Mouse (Mus musculus) heart, adult 2 months (tissue): ENCODE measurements at regions not wholly inside any gene's neighbourhood (a gene's known extent, or its start where the extent isn't known, plus 50 kb on each side); places are given as distances from the start of the nearest gene placed in this dataset.

Source experiments
- DNase-seq, 2 experiments: peaks; one replicate each; pipeline ENCODE4 v3.0.0; 2021
- H3K27ac ChIP-seq: fragments of 200-600 bp; 2 replicates; pipeline ENCODE4 v1.8.1; 2022
- H3K27me3 ChIP-seq: fragments of 200-500 bp; 2 replicates; pipeline ENCODE4 v1.6.1; 2012; ENCODE audit warnings: mild to moderate bottlenecking, low read length, inconsistent platforms, mixed read lengths; ENCODE audit not compliant: control insufficient read depth, insufficient read depth
- H3K36me3 ChIP-seq: fragments of 200-500 bp; 2 replicates; pipeline ENCODE4 v1.6.1; 2012; ENCODE audit warnings: low read length, inconsistent platforms; ENCODE audit not compliant: control insufficient read depth, insufficient read depth
- H3K4me1 ChIP-seq: fragments of 200-500 bp; 2 replicates; pipeline ENCODE4 v1.6.1; 2011; ENCODE audit warnings: low read length; ENCODE audit not compliant: control insufficient read depth, insufficient read depth
- H3K4me3 ChIP-seq: fragments of 200-600 bp; 2 replicates; pipeline ENCODE4 v1.8.1; 2022
- H3K79me2 ChIP-seq: fragments of 200-500 bp; replicated peaks from 2 replicates; pipeline ENCODE4 v1.6.1; 2012; ENCODE audit warnings: mild to moderate bottlenecking, inconsistent platforms, low read length, moderate library complexity, mixed read lengths; ENCODE audit not compliant: control insufficient read depth, insufficient read depth
- H3K9ac ChIP-seq: fragments of 200-500 bp; 2 replicates; pipeline ENCODE4 v1.6.1; 2012; ENCODE audit warnings: low read depth, mild to moderate bottlenecking, control low read depth, inconsistent platforms, low read length, mixed read lengths
- CTCF ChIP-seq: fragments of 200-600 bp; IDR thresholded peaks from 2 replicates; pipeline ENCODE4 v1.8.1; 2022; ENCODE audit warnings: antibody characterized with exemption, mild to moderate bottlenecking, moderate library complexity
- EP300 ChIP-seq: fragments of 200-500 bp; IDR thresholded peaks from 2 replicates; pipeline ENCODE4 v1.6.1; 2011; ENCODE audit warnings: low read depth, low read length, control low read depth; ENCODE audit not compliant: insufficient read depth
- POLR2A ChIP-seq: fragments of 200-500 bp; IDR thresholded peaks from 2 replicates; pipeline ENCODE4 v1.6.1; 2011; ENCODE audit warnings: mild to moderate bottlenecking, low read depth, low read length, control low read depth; ENCODE audit not compliant: insufficient read depth
- WGBS: fragments of 180-500 bp; shearing (Covaris S2); methylation state at CpG from one replicate; pipeline ENCODE4 v1.1.7; 2018; 5-methylcytosine and 5-hydroxymethylcytosine counted together
- intact Hi-C: fragments of 180-260 bp; cut with DNase I; formaldehyde crosslinking; loops from one replicate; pipeline ENCODE4 v1.15.1; 2025

DNA sequence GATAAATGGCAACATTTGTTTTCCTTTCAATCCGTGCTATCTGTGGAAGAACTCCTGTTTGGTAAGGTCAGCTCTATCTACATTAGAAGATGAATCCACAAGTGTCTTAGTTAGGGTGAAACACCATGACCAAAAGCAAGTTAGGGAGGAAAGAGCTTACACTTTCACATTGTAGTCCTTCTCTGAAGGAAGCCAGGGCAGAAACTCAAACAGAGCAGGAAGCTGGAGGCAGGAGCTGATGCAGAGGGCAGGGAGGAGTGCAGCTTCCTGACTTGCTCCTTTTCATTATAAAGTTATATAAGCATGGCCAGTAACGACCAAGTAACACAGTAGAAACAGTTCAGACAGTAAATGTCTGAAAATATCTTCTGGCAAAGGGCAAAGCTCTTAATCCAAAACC, 117.9 kb upstream of the Gnao1 start:
- DNase-seq: no peak
- Histone ChIP-seq H3K36me3 (no peaks in the 10 kb centered on the region), H3K27me3 (no peaks in the 10 kb centered on the region), H3K4me3 (no peak overlapping the region), H3K27ac (no peak overlapping the region), H3K79me2 (no peaks in the 10 kb centered on the region), H3K4me1 (no peaks in the 10 kb centered on the region), H3K9ac (no peak overlapping the region)
- TF ChIP-seq EP300 (no peak), CTCF (no peak), POLR2A (no peak)
- 49% methylated on average over 2 of the region's 2 CpGs for WGBS
- intact Hi-C loops: no loop called here

DNA sequence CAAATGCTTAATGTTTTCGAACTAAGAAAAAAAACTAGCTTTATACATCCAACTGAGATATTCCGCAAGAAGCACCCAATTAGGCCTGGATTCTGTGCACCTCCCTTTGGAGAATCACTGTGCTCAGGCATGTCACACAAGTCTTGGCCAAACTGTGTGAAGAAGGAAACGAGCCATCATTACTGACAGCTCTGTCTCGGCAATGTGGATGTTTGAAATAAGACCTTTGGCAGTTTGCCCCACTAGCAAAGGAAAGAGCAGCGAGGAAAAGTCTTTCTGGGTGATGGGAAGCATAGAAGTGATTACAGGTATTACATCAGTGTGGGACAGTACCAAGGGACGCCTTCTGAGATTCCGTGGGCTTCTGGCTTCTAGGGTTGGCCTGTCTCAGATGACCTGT, 112.6 kb upstream of the Gnao1 start:
- no peak for DNase-seq

DNA sequence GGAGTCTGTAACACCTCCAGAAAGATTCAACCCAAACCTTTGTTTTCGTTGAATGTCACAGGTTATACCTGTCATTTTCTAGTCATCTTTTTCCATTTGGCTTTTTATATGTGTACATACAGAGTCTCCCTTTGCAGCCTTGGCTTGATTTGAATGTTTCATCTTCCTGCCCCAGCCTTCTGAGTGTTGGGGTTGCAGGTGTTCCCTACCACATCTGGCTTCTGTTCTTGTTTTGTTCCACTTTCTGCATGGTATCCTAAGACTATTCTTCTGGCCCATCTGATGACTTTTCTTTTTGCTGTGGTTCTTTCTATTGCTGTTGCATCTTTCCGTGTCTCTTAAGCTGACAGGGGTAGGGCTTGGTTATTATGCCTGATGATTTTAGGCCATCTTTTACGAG, 111.3 kb upstream of the Gnao1 start:
- Histone ChIP-seq H3K27ac (no peak overlapping the region), H3K27me3 (no peaks in the 10 kb centered on the region), H3K9ac (no peak overlapping the region), H3K4me1 (no peaks in the 10 kb centered on the region), H3K4me3 (no peak overlapping the region), H3K79me2 (no peaks in the 10 kb centered on the region), H3K36me3 (no peaks in the 10 kb centered on the region)
- no peak for DNase-seq
- WGBS: 80% methylated on average over 3 of the region's 3 CpGs
- intact Hi-C loops: no loop called here
- no peak for TF ChIP-seq POLR2A
- TF ChIP-seq CTCF: no peak
- no peak for TF ChIP-seq EP300

More for the DNA sequence above, 112.6 kb upstream of the Gnao1 start:
- Histone ChIP-seq H3K9ac (no peak overlapping the region), H3K79me2 (no peaks in the 10 kb centered on the region), H3K4me1 (no peaks in the 10 kb centered on the region), H3K27ac (no peak overlapping the region), H3K27me3 (no peaks in the 10 kb centered on the region), H3K4me3 (no peak overlapping the region), H3K36me3 (no peaks in the 10 kb centered on the region)
- TF ChIP-seq POLR2A: no peak
- no peak for TF ChIP-seq CTCF
- no peak for TF ChIP-seq EP300
- 38% methylated on average over 7 of the region's 7 CpGs for WGBS
- intact Hi-C loops: no loop called here

DNA sequence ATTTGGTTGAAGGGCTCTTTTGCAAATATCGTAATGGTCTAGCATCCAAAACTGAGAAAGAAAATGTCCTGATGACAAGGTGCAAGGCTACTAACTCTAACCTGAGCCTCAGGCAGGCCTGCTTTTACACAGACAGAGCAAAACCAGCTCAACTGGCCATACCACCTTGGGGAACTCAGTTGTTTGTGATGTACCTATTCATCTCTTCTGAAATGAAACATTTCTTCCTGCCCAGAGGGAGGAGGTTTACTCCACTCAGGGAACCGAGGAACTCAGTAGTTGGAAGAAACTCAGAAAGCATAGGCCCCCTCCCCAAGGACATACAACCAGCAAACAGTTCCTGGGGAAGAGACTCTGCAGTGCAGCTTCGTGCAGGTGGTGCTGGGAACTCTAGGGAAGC, 108.4 kb upstream of the Gnao1 start:
- H3K9ac ChIP-seq: no peak overlapping the region
- no peak for DNase-seq
- no peaks in the 10 kb centered on the region for H3K36me3 ChIP-seq
- no peaks in the 10 kb centered on the region for H3K4me1 ChIP-seq
- no peaks in the 10 kb centered on the region for H3K79me2 ChIP-seq
- intact Hi-C loops: no loop called here
- H3K27me3 ChIP-seq: no peaks in the 10 kb centered on the region
- no peak overlapping the region for H3K4me3 ChIP-seq
- TF ChIP-seq EP300 (no peak), POLR2A (no peak)
- WGBS: 73% methylated on average over 3 of the region's 3 CpGs
- H3K27ac ChIP-seq: no peak overlapping the region

DNA sequence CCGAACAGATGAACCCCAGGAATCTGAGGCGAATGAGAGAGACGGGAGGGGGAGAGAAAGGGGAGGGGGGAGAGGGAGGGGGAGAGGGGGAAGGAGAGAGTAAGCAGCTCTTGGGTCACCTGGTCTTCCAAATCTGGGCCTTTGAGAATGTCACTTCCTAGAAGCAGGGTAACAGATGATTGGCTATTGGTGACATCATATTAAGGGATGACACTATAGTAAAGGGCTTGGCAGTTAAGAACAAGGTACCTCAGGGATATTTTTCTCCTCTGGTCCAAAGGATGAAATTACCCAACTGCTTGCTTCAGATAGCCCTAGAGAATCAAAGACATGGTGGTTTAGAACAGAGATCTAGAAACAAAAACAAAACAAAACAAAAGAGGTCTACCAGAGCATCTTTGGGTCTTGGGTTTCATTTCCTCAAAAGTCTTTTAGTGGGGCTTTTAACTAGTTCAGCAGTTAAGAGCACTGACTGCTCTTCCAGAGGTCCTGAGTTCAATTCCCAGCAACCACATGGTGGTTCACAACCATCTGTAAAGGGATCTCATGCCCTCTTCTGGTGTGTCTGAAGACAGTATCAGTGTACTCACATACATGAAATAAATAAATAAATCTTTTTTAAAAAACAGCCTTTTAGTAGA, 97.6 kb upstream of the Gnao1 start:
- Histone ChIP-seq H3K27me3 (no peaks in the 10 kb centered on the region), H3K79me2 (no peaks in the 10 kb centered on the region), H3K36me3 (no peaks in the 10 kb centered on the region), H3K9ac (no peak overlapping the region), H3K4me3 (no peak overlapping the region), H3K27ac (no peak overlapping the region), H3K4me1 (no peaks in the 10 kb centered on the region)
- WGBS: 85% methylated on average over 3 of the region's 3 CpGs
- no peak for TF ChIP-seq CTCF
- TF ChIP-seq POLR2A: no peak
- no peak for TF ChIP-seq EP300
- intact Hi-C loops: no loop called here
- DNase-seq: no peak

DNA sequence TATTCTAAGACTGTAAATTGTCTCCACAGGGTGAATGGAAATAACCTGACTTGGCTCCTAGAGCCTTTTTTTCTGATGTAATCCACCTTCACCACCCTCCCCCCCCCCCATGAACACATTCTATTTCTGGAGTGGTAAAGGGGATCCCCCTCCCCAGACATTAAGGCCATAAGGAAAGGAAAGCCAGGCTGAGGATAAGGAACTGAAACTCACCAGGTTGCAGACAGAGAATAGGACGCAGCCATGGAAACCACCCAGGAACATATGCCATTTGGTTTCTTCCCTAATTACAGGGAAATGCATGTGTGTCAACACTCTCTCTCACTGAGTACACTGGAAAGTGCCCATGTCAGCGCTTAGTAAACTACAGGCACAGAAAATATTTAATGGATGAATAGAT, 96.5 kb upstream of the Gnao1 start:
- no peaks in the 10 kb centered on the region for H3K4me1 ChIP-seq
- no peaks in the 10 kb centered on the region for H3K27me3 ChIP-seq
- H3K36me3 ChIP-seq: no peaks in the 10 kb centered on the region
- no peaks in the 10 kb centered on the region for H3K79me2 ChIP-seq
- intact Hi-C loops: no loop called here
- H3K4me3 ChIP-seq: no peak overlapping the region
- no peak overlapping the region for H3K27ac ChIP-seq
- TF ChIP-seq EP300: no peak
- no peak for TF ChIP-seq CTCF
- TF ChIP-seq POLR2A: no peak
- WGBS: 81% methylated on average over 2 of the region's 2 CpGs
- H3K9ac ChIP-seq: no peak overlapping the region
- no peak for DNase-seq
